Comparison of ENCODE assay signal across 9 mouse cellular contexts in the genomic region with DNA sequence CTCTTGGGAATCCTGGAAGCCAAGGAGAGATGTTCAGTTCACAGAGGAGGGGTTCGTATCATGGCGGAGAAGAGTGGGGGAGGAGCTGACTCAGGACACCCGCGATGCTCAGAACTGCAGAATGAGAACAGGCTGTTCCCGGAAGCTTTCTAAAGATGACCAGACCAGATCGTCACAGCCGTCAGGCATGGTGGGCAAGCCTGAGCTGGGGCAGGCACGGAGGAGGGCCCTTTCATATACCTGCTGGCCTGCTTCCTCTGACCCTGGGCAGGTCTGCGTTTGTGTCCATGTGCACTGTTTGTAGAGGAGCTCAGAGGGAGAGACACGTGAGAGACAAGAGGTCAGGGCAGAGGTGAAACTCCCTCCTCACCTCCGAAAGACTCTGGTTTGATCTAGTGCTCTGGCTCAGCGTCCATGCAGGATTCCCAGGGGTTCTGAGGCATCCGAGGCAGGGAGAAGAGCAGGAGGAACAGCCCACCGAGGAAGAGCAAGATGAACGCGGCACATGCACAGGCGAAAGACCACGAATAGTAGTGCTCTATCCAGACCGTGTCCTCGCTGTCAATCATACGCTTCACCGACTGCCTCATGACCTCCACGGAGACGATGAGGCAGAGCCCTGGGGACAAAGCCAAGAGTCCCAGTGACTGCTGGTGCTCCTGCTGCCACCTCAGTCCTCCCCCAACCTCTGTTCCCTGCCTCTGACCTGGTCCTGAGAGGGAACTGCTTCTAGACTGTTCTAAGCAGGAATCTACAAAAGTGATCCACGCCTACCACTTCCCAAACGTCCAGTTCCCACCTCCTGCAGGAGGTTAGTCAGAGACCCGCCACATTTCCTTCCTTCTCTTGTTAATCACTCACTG. TPM values are rescaled to one million over a fixed set of nuclear protein-coding genes. Genes with fewer than 3 reads are reported as not detected.
DNase-seq lines count a peak whose midpoint lies in the region; ATAC-seq lines count a peak whose summit lies in the region.
"Had no signal": no experiment of that assay in that cellular context is flagged by ENCODE, and none has a peak within 500 bp of the region (broad histone marks: within the 10 kb centered on the region; RNA-seq: fewer than 3 reads in every experiment).

No protein-coding gene starts in this region.

- ATAC-seq in hindbrain, embryonic 16.5 days: no peak
- ATAC-seq: forebrain, embryonic 13.5 days had no signal

- no peaks in the 10 kb centered on the region for H3K9me3 ChIP-seq in hindbrain, embryonic 16.5 days (ENCODE audit: control insufficient read depth, low read length)
- H3K9me3 ChIP-seq: forebrain, embryonic 13.5 days had no signal

- peak overlapping the region; percentile 29; the same call in 1 of the 2 replicates for H3K4me2 ChIP-seq in hindbrain, embryonic 16.5 days (ENCODE audit: low read length)
- H3K4me2 ChIP-seq: forebrain, embryonic 13.5 days had no signal

- H3K4me1 ChIP-seq in hindbrain, embryonic 16.5 days (ENCODE audit: control insufficient read depth, insufficient read depth, low read depth, low read length): peaks cover 6% of the 10 kb centered on the region

- 35% methylated on average over 27 of the region's 27 CpGs for WGBS in hindbrain, embryonic 16.5 days

- peak; percentile 21 for DNase-seq in embryo, embryonic 10 days (ENCODE audit: low spot score)
- no peak for DNase-seq in embryo, embryonic 11 days
- peak; percentile 2 for DNase-seq in lung, postnatal 25 days (ENCODE audit: low spot score)
- no peak for DNase-seq in lung, adult 18-20 months
- DNase-seq in retina, embryonic 14.5 days (ENCODE audit: low spot score): peak; percentile 44
- DNase-seq in layer of hippocampus, adult 9-10 months (ENCODE audit: low spot score): no peak
- no peak for DNase-seq in frontal cortex, postnatal 36 days (ENCODE audit: low spot score in 2 of 2)

- H3K27ac ChIP-seq in hindbrain, embryonic 16.5 days (ENCODE audit: low read depth, low read length): no peak overlapping the region
- H3K27ac ChIP-seq: forebrain, embryonic 13.5 days had no signal

- no peak overlapping the region for H3K9ac ChIP-seq in hindbrain, embryonic 16.5 days (ENCODE audit: low read depth, low read length)
- H3K9ac ChIP-seq: forebrain, embryonic 13.5 days had no signal

- no peaks in the 10 kb centered on the region for H3K36me3 ChIP-seq in hindbrain, embryonic 16.5 days (ENCODE audit: control insufficient read depth, insufficient read depth, low read length)

- H3K27me3 ChIP-seq in hindbrain, embryonic 16.5 days (replicated peaks; ENCODE audit: control insufficient read depth, insufficient read depth, low read length): no peaks in the 10 kb centered on the region
- H3K27me3 ChIP-seq: forebrain, embryonic 13.5 days had no signal

- no peak overlapping the region for H3K4me3 ChIP-seq in hindbrain, embryonic 16.5 days (ENCODE audit: low read length)
- H3K4me3 ChIP-seq: forebrain, embryonic 13.5 days had no signal

RNA-seq across cellular contexts. Expression of a gene that starts 12.8 kb away (rescaled TPM):
- polyA plus RNA-seq in hindbrain, embryonic 16.5 days (2015; fragmentation: Nextera tagmentation; extraction: Ambion mirVana): 0.29 and 2.4 TPM in 2 replicates
- polyA plus RNA-seq: forebrain, embryonic 13.5 days had no signal

Comparison
In these comparisons a context has a peak if more than half of its experiments do, and no peak if none do; other contexts are left out.
1. DNase-seq: peak in embryo, embryonic 10 days (single experiment), lung, postnatal 25 days (single experiment) and retina, embryonic 14.5 days (single experiment); none in embryo, embryonic 11 days (single experiment), lung, adult 18-20 months (0 of 2), layer of hippocampus, adult 9-10 months (single experiment) and frontal cortex, postnatal 36 days (0 of 2).